In the genomic region with DNA sequence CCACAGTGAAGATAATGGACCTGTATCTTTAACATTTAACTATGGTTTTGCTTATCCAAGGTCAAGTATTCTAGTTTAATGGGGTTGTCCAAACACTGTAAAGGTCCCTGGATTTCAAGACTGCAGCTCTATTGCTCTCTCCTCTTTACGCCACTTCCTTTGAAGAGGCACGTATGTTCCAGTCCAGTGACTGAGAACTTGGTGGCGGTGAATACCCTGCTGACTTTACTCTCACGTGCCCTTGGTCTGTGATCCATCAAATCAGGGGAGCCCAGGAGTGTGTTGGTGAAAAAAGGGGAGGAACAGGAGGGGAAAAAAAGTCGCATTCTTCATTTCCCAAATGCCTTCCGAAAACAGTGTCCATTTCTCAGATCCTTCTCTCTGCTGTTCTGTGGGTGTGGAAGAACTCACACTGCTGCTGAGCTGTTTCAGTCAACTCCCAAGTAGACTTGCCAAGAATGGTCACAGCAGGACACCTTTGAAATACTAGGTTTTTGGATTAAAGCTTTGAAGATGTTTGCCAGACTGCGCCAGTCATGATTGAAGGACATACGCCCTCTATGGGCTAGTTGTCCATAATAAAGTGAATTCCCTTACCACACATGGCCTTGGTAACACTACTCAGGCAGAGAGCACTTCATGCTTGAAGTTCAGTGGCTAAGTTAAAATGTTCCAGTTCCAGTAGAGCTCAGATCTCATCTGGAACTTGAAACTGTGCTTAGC, we compare ENCODE assay signal across 11 mouse cellular contexts.
A peak's percentile ranks its signal among the peaks of the same experiment; 100 is the strongest.
DNase-seq lines count a peak whose midpoint lies in the region; ATAC-seq and TF ChIP-seq lines count a peak whose summit lies in the region.
"Had no signal": no experiment of that assay in that cellular context is flagged by ENCODE, and none has a peak within 500 bp of the region (broad histone marks: within the 10 kb centered on the region; RNA-seq: fewer than 3 reads in every experiment).

No protein-coding gene starts in this region.

- no peaks in the 10 kb centered on the region for H3K36me3 ChIP-seq in forebrain, embryonic 16.5 days (ENCODE audit: control insufficient read depth, insufficient read depth)
- no peaks in the 10 kb centered on the region for H3K36me3 ChIP-seq in forebrain, embryonic 10.5 days (replicated peaks)
- H3K36me3 ChIP-seq: heart, embryonic 15.5 days; limb, embryonic 12.5 days; midbrain, embryonic 12.5 days had no signal

- no peak for DNase-seq in forebrain, embryonic 10.5 days (ENCODE audit: extremely low spot score, low spot score)
- peak; percentile 35 for DNase-seq in left cerebral cortex, postnatal 4 days
- no peak for DNase-seq in left cerebral cortex, adult 8-10 months (ENCODE audit: low spot score in 2 of 2)
- DNase-seq in brain, adult 2 months (ENCODE audit: low read depth, low spot score): peak; percentile 72
- no peak for DNase-seq in frontal cortex, postnatal 36 days (ENCODE audit: low spot score in 2 of 2)
- no peak for DNase-seq in natural killer cell, adult 2 months (ENCODE audit: low spot score in 2 of 2)

- 47% methylated on average over 8 of the region's 8 CpGs for WGBS in forebrain, embryonic 16.5 days
- WGBS in forebrain, embryonic 10.5 days: 70% methylated on average over 8 of the region's 8 CpGs

- 0 out of 2 replicates have a peak, but pooled peaks have one; percentile 40 for ATAC-seq in forebrain, embryonic 16.5 days

- no peaks in the 10 kb centered on the region for H3K9me3 ChIP-seq in forebrain, embryonic 16.5 days (ENCODE audit: control insufficient read depth, low read length)
- no peaks in the 10 kb centered on the region for H3K9me3 ChIP-seq in forebrain, embryonic 10.5 days
- H3K9me3 ChIP-seq: heart, embryonic 15.5 days; limb, embryonic 12.5 days; midbrain, embryonic 12.5 days had no signal

- intact Hi-C loops in left cerebral cortex, postnatal 4 days (cut with DNase I): no loop called here

- no peak overlapping the region for H3K4me2 ChIP-seq in forebrain, embryonic 16.5 days (ENCODE audit: low read length)
- H3K4me2 ChIP-seq: limb, embryonic 12.5 days; midbrain, embryonic 12.5 days had no signal

- no peak overlapping the region for H3K9ac ChIP-seq in forebrain, embryonic 16.5 days (replicated peaks; ENCODE audit: low read depth, low read length)
- H3K9ac ChIP-seq: heart, embryonic 15.5 days; limb, embryonic 12.5 days; midbrain, embryonic 12.5 days had no signal

- H3K4me3 ChIP-seq in forebrain, embryonic 16.5 days (replicated peaks; ENCODE audit: low read length): no peak overlapping the region
- no peak overlapping the region for H3K4me3 ChIP-seq in forebrain, embryonic 10.5 days
- H3K4me3 ChIP-seq in cortical plate, adult 2 months (ENCODE audit: insufficient read depth, low read length): no peak overlapping the region
- H3K4me3 ChIP-seq: heart, embryonic 15.5 days; limb, embryonic 12.5 days; midbrain, embryonic 12.5 days had no signal

- no peaks in the 10 kb centered on the region for H3K4me1 ChIP-seq in forebrain, embryonic 16.5 days (replicated peaks; ENCODE audit: control insufficient read depth, insufficient read depth, low read length)
- peaks cover 11% of the 10 kb centered on the region; the same call in 1 of the 2 replicates for H3K4me1 ChIP-seq in forebrain, embryonic 10.5 days
- no peaks in the 10 kb centered on the region for H3K4me1 ChIP-seq in cortical plate, adult 2 months (ENCODE audit: control insufficient read depth, insufficient read depth, low read length)

- no peaks in the 10 kb centered on the region for H3K27me3 ChIP-seq in forebrain, embryonic 16.5 days (replicated peaks; ENCODE audit: control insufficient read depth, insufficient read depth, low read length)
- H3K27me3 ChIP-seq in forebrain, embryonic 10.5 days (ENCODE audit: poor library complexity, severe bottlenecking): no peaks in the 10 kb centered on the region
- H3K27me3 ChIP-seq: heart, embryonic 15.5 days; limb, embryonic 12.5 days; midbrain, embryonic 12.5 days had no signal

- no peak for TF ChIP-seq POLR2A in cortical plate, adult 2 months (IDR thresholded peaks at IDR 0.05; ENCODE audit: extremely low read depth, insufficient read depth, low read length)

- 0 out of 2 replicates have a peak, but pooled peaks have one; percentile 13 for TF ChIP-seq CTCF in cortical plate, adult 2 months (IDR thresholded peaks at IDR 0.05; ENCODE audit: extremely low read depth, insufficient read depth, low read length)

- H3K27ac ChIP-seq in forebrain, embryonic 16.5 days (ENCODE audit: low read length): no peak overlapping the region
- H3K27ac ChIP-seq in forebrain, embryonic 10.5 days: no peak overlapping the region
- H3K27ac ChIP-seq in cortical plate, adult 2 months (ENCODE audit: insufficient read depth, low read length): no peak overlapping the region
- H3K27ac ChIP-seq: limb, embryonic 12.5 days; midbrain, embryonic 12.5 days had no signal

Comparison
In these comparisons a context has a peak if more than half of its experiments do, and no peak if none do; other contexts are left out.
1. DNase-seq: peak in left cerebral cortex, postnatal 4 days (single experiment) and brain, adult 2 months (single experiment); none in forebrain, embryonic 10.5 days (single experiment), left cerebral cortex, adult 8-10 months (0 of 2), frontal cortex, postnatal 36 days (0 of 2) and natural killer cell, adult 2 months (0 of 2).